Mouse (Mus musculus) myocyte (in vitro differentiated cells): Measurements from ENCODE around the gene Vav3. TPM values are rescaled to one million over a fixed set of nuclear protein-coding genes. Genes with fewer than 3 reads are reported as not detected.

Experiments
- H3K27me3 ChIP-seq: one replicate; pipeline ENCODE4 v1.6.1; 2011; ENCODE audit not compliant: control insufficient read depth, insufficient read depth, insufficient read length
- H3K36me3 ChIP-seq: one replicate; pipeline ENCODE4 v1.6.1; 2011; ENCODE audit not compliant: control insufficient read depth, insufficient read depth
- H3K4me2 ChIP-seq: one replicate; pipeline ENCODE4 v1.6.1; 2011; ENCODE audit warnings: low read depth, control low read depth
- H3K4me3 ChIP-seq: one replicate; pipeline ENCODE4 v1.5.1; 2011; ENCODE audit warnings: mild to moderate bottlenecking, control low read depth, moderate library complexity
- H3K79me2 ChIP-seq: one replicate; pipeline ENCODE4 v1.6.1; 2011; ENCODE audit not compliant: control insufficient read depth, insufficient read depth
- H3ac ChIP-seq: one replicate; pipeline ENCODE4 v1.6.1; 2011; ENCODE audit not compliant: control insufficient read depth, insufficient read length
- CEBPB ChIP-seq: IDR thresholded peaks from 2 replicates; pipeline ENCODE4 v1.6.1; 2011; ENCODE audit warnings: mild to moderate bottlenecking, moderate library complexity; ENCODE audit not compliant: poor library complexity, insufficient read depth, severe bottlenecking
- E2F4 ChIP-seq: IDR thresholded peaks from one replicate; pipeline ENCODE4 v1.6.1; 2011; ENCODE audit warnings: mild to moderate bottlenecking, control low read depth, moderate library complexity; ENCODE audit not compliant: insufficient read depth
- MAX ChIP-seq: IDR thresholded peaks from one replicate; pipeline ENCODE4 v1.6.1; 2011; ENCODE audit warnings: low read depth, mild to moderate bottlenecking, control low read depth
- MYOD1 ChIP-seq, 3 experiments: IDR thresholded peaks; one replicate each; pipeline ENCODE4 v1.6.1; 2011; ENCODE audit warnings: control low read depth in 2 of 3, low read depth in 2 of 3, mild to moderate bottlenecking in 2 of 3, moderate library complexity in 1 of 3; ENCODE audit not compliant: insufficient read length in 2 of 3, control insufficient read depth in 1 of 3
- MYOG ChIP-seq, 3 experiments: IDR thresholded peaks; one replicate each; pipeline ENCODE4 v1.6.1; 2011; ENCODE audit warnings: control low read depth in 2 of 3, low read depth in 2 of 3, mild to moderate bottlenecking in 2 of 3; ENCODE audit not compliant: insufficient read length in 2 of 3, control insufficient read depth in 1 of 3, insufficient read depth in 1 of 3
- POLR2A ChIP-seq: IDR thresholded peaks from one replicate; pipeline ENCODE4 v1.6.1; 2011; ENCODE audit warnings: low read depth, mild to moderate bottlenecking, control low read depth, moderate library complexity; ENCODE audit not compliant: insufficient read length
- POLR2AphosphoS2 ChIP-seq: IDR thresholded peaks from one replicate; pipeline ENCODE4 v1.6.1; 2011; ENCODE audit warnings: low read depth, control low read depth; ENCODE audit not compliant: insufficient read length
- REST ChIP-seq: IDR thresholded peaks from one replicate; pipeline ENCODE4 v1.6.1; 2011; ENCODE audit warnings: mild to moderate bottlenecking, control low read depth, moderate library complexity; ENCODE audit not compliant: insufficient read depth, insufficient read length
- SRF ChIP-seq: IDR thresholded peaks from one replicate; pipeline ENCODE4 v1.6.1; 2011; ENCODE audit warnings: low read depth; ENCODE audit not compliant: control insufficient read depth, insufficient read length
- TCF12 ChIP-seq: IDR thresholded peaks from one replicate; pipeline ENCODE4 v1.6.1; 2011; ENCODE audit warnings: mild to moderate bottlenecking, control low read depth; ENCODE audit not compliant: poor library complexity, insufficient read depth, severe bottlenecking
- TCF3 ChIP-seq: IDR thresholded peaks from one replicate; pipeline ENCODE4 v1.6.1; 2011; ENCODE audit warnings: low read depth, control low read depth; ENCODE audit not compliant: insufficient read length
- USF1 ChIP-seq: IDR thresholded peaks from one replicate; pipeline ENCODE4 v1.6.1; 2011; ENCODE audit warnings: low read depth, mild to moderate bottlenecking, control low read depth, moderate library complexity
- polyA plus RNA-seq: library from polyadenylated mRNA; unstranded; fragments of >200 nt; fragmentation: generic; extraction: Trizol; gene quantifications from one replicate; pipeline ENCODE4 v1.2.1, GENCODE M21; 2012; ENCODE audit warnings: missing spikeins

Vav3 gene
- polyA plus RNA-seq, 1 experiment, result 0.95 TPM

DNA sequence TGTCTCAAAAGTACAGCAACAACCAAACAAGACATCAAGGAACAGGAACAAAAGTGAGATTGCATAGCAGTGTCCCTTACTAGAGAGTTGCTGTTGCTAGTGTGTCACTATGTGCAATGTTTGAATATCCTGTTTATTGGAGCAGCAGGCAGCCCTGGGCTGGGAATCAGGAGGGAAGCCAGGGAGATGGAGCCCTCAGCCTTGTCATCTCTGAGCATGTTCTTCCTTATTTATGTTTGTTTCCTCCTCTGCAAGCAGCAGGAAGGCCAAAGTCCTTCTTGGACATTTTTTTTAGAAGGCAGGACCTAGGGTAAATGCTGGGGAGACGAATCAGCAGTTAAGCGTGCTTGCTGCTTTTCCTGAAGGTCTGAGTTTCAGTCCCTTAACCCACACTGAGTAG, 140.2 kb downstream of the Vav3 start:
- no peaks in the 10 kb centered on the region for H3K27me3 ChIP-seq
- H3K36me3 ChIP-seq, result no peaks in the 10 kb centered on the region
- H3K4me3 ChIP-seq, result no peak overlapping the region
- no peak overlapping the region for H3ac ChIP-seq
- H3K4me2 ChIP-seq, result no peak overlapping the region
- TF ChIP-seq POLR2AphosphoS2 (no peak), TCF3 (no peak), MAX (no peak), POLR2A (no peak), CEBPB (no peak), SRF (no peak), E2F4 (no peak), MYOD1 (IDR thresholded peaks at IDR 0.05; ENCODE audit: control insufficient read depth in 1 of 3, insufficient read length in 2 of 3, low read depth in 2 of 3) (no peak), TCF12 (no peak), MYOG (IDR thresholded peaks at IDR 0.05; ENCODE audit: control insufficient read depth in 1 of 3, insufficient read depth in 1 of 3, insufficient read length in 2 of 3, low read depth in 2 of 3) (no peak), REST (no peak), USF1 (no peak)
- H3K79me2 ChIP-seq, result no peaks in the 10 kb centered on the region

DNA sequence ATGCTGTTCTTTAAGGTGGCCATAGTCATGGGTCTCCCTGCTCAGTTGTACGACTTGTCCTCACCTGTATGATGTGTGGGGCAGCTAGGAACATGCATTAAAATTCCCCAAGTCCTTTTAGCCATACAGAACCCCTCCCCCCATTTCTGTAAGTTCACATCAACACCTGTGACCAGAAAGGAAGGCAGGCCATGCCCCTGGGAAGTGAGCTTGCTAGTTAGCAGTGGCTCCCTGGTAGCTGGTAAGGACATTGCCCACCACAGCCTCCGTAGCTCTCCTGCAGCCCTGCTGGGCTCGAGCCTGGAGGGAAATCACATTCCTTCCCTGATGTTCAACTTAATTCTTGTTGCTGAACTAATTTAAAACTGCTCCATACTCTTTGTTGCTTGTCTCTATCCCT, 146.3 kb downstream of the Vav3 start:
- no peak for TF ChIP-seq E2F4
- no peak for TF ChIP-seq REST
- TF ChIP-seq POLR2A, result no peak
- no peak for TF ChIP-seq POLR2AphosphoS2
- TF ChIP-seq TCF3, result no peak
- no peak for TF ChIP-seq MYOG (IDR thresholded peaks at IDR 0.05; ENCODE audit: control insufficient read depth in 1 of 3, insufficient read depth in 1 of 3, insufficient read length in 2 of 3, low read depth in 2 of 3)
- no peak for TF ChIP-seq USF1
- TF ChIP-seq MYOD1 (IDR thresholded peaks at IDR 0.05; ENCODE audit: control insufficient read depth in 1 of 3, insufficient read length in 2 of 3, low read depth in 2 of 3), result no peak
- no peak for TF ChIP-seq CEBPB
- Histone ChIP-seq H3K27me3 (no peaks in the 10 kb centered on the region), H3ac (no peak overlapping the region), H3K79me2 (no peaks in the 10 kb centered on the region), H3K4me2 (no peak overlapping the region), H3K4me3 (no peak overlapping the region), H3K36me3 (no peaks in the 10 kb centered on the region)

DNA sequence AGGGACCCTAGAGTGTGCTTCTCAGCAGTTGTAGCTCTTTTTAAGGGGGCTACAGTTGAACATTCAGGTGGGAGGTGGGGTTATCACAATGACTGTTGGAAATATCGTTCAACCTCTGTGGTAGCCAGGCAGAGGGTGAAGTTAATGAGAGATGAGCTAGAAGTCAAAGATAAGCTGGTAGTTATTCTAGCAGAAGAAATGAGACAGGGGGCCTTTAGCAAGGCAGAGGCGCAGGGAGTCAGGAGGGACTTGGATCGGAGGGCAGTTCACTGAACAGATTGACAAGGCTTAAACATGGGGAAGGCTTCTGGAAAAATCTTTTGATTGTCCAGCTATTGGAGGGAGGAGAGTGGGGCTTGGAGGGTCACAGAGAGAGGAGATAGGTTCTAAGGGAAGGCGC, 147.4 kb downstream of the Vav3 start:
- no peak overlapping the region for H3K4me2 ChIP-seq
- no peaks in the 10 kb centered on the region for H3K36me3 ChIP-seq
- TF ChIP-seq MYOD1 (IDR thresholded peaks at IDR 0.05; ENCODE audit: control insufficient read depth in 1 of 3, insufficient read length in 2 of 3, low read depth in 2 of 3) (no peak), CEBPB (no peak), TCF12 (no peak), REST (no peak), POLR2AphosphoS2 (no peak), TCF3 (no peak), SRF (no peak), MAX (no peak), POLR2A (no peak), E2F4 (no peak), USF1 (no peak), MYOG (IDR thresholded peaks at IDR 0.05; ENCODE audit: control insufficient read depth in 1 of 3, insufficient read depth in 1 of 3, insufficient read length in 2 of 3, low read depth in 2 of 3) (no peak)
- H3K79me2 ChIP-seq, result no peaks in the 10 kb centered on the region
- H3ac ChIP-seq, result no peak overlapping the region
- H3K4me3 ChIP-seq, result no peak overlapping the region
- H3K27me3 ChIP-seq, result no peaks in the 10 kb centered on the region

DNA sequence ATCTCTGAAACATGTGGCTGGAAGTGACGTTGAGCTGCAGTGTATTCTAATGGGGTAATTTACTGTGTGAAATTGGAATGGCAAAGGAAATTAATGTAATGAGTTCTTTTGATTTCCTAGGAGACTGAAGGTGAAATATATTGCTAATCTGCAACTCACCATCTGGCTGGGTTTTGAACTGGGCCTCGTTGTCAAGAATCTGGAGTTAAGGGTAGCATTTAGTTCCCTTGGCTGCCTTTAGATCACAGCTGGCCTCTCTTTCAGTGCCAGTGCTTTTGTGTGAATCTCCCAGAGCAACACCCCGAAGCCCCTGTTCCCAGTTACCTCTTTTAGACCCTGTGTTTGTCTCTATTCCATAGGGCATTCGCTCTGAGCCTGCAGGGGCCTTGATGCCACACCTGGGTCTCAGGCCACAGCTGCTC, 148.3 kb downstream of the Vav3 start:
- no peak for TF ChIP-seq CEBPB
- TF ChIP-seq POLR2A, result no peak
- no peak for TF ChIP-seq MAX
- H3K36me3 ChIP-seq, result no peaks in the 10 kb centered on the region
- no peak overlapping the region for H3K4me2 ChIP-seq
- no peak overlapping the region for H3ac ChIP-seq
- no peaks in the 10 kb centered on the region for H3K27me3 ChIP-seq
- no peak overlapping the region for H3K4me3 ChIP-seq
- no peaks in the 10 kb centered on the region for H3K79me2 ChIP-seq

DNA sequence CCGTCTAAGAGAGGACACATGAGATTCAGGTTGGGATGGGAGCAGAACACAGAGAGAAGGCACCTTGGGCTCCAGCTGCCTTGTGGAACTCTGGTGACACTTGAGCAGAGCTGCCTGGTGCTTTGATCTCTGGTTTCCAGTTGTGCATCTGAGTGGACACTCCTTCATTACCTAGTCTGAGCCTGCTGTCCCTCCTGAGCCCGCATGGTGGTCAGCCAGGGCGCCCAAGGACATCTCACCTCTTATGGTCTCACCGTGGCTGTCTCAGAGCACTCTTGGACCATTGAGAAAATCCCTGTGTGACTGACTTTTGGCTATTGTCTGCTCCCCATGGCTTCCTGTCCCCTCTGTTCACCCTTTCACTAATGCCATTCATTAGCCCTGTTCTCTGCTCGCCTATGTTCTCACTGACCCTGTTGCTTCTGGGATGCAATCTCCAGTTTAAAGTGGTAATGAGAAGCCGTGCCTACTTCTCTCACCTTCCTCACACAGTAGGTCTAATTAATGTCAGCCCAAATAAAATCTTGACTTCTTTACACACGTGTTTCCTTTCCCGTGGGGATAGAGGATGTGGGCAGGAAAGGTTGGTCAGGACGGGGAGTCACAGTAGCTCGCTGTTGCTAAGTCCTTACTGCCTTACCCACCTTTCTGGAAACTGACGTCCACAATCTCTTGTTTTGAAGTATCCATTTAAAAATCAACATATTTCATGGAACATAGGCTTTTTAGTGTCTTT, 150.3 kb downstream of the Vav3 start:
- Histone ChIP-seq H3K4me3 (no peak overlapping the region), H3K27me3 (no peaks in the 10 kb centered on the region), H3K36me3 (no peaks in the 10 kb centered on the region), H3K4me2 (no peak overlapping the region), H3ac (no peak overlapping the region), H3K79me2 (no peaks in the 10 kb centered on the region)
- no peak for TF ChIP-seq SRF
- TF ChIP-seq MYOG (IDR thresholded peaks at IDR 0.05; ENCODE audit: control insufficient read depth in 1 of 3, insufficient read depth in 1 of 3, insufficient read length in 2 of 3, low read depth in 2 of 3), result no peak
- no peak for TF ChIP-seq POLR2A
- TF ChIP-seq MYOD1 (IDR thresholded peaks at IDR 0.05; ENCODE audit: control insufficient read depth in 1 of 3, insufficient read length in 2 of 3, low read depth in 2 of 3), result no peak
- TF ChIP-seq E2F4, result no peak
- no peak for TF ChIP-seq REST
- TF ChIP-seq CEBPB, result no peak
- no peak for TF ChIP-seq MAX
- TF ChIP-seq POLR2AphosphoS2, result no peak
- no peak for TF ChIP-seq TCF3
- no peak for TF ChIP-seq TCF12
- TF ChIP-seq USF1, result no peak
